ENCODE assay signal across 7 mouse cellular contexts in genomic region chr3:105714091-105714819, GRCm38 (mm10). TPM values are rescaled to one million over a fixed set of nuclear protein-coding genes. Genes with fewer than 3 reads are reported as not detected.
DNase-seq lines count a peak whose midpoint lies in the region; ATAC-seq lines count a peak whose summit lies in the region.

No protein-coding gene starts in this region.

- ATAC-seq in limb, embryonic 15.5 days (ENCODE audit: insufficient number of reproducible peaks, low FRiP score, low TSS enrichment, low read depth), result peak; percentile 71

- no peak overlapping the region for H3K4me3 ChIP-seq in limb, embryonic 15.5 days

- peaks cover 29% of the 10 kb centered on the region for H3K4me1 ChIP-seq in limb, embryonic 15.5 days

- H3K36me3 ChIP-seq in limb, embryonic 15.5 days, result no peaks in the 10 kb centered on the region

- no peaks in the 10 kb centered on the region for H3K27me3 ChIP-seq in limb, embryonic 15.5 days

- H3K9ac ChIP-seq in limb, embryonic 15.5 days, result no peak overlapping the region

- H3K27ac ChIP-seq in limb, embryonic 15.5 days, result peak overlapping the region; percentile 65

- H3K9me3 ChIP-seq in limb, embryonic 15.5 days, result no peaks in the 10 kb centered on the region

- no peak overlapping the region for H3K4me2 ChIP-seq in limb, embryonic 15.5 days

- peak; percentile 21 for DNase-seq in urinary bladder, adult 2 months (ENCODE audit: low spot score)
- no peak for DNase-seq in urinary bladder, postnatal 10 days (ENCODE audit: low spot score)
- peak; percentile 67 for DNase-seq in gastrocnemius, postnatal 14 days
- DNase-seq in right cerebral cortex, adult 2 months (ENCODE audit: low spot score in 2 of 2), result no peak
- DNase-seq in right cerebral cortex, postnatal 4 days, result no peak
- DNase-seq in layer of hippocampus, postnatal 14 days (ENCODE audit: low spot score in 2 of 2), result no peak

- 25% methylated on average over 8 of the region's 8 CpGs for WGBS in limb, embryonic 15.5 days

- intact Hi-C loops in gastrocnemius, postnatal 14 days (cut with DNase I; ENCODE audit: low total_unique reads), result no loop called here

RNA-seq across cellular contexts. Expression of gene Inka2, which starts 9.9 kb away (rescaled TPM):
- 19.8 and 27.1 TPM in 2 replicates for polyA plus RNA-seq in urinary bladder, adult 2 months (2012; rRNA removed)
- 1 to 10 TPM; 5.7 to 8.8 TPM for total RNA-seq in gastrocnemius, postnatal 14 days (2021)
- polyA plus RNA-seq in limb, embryonic 15.5 days (2015; fragmentation: Nextera tagmentation; extraction: Ambion mirVana), result 3.3 and 5.6 TPM in 2 replicates
- 10 to 100 TPM; 50.0 to 50.9 TPM for total RNA-seq in layer of hippocampus, postnatal 14 days (2021)

RNA-seq across cellular contexts. Expression of gene Ddx20, which starts 26.9 kb away (rescaled TPM):
- polyA plus RNA-seq in urinary bladder, adult 2 months (2012; rRNA removed), result 10.4 and 10.8 TPM in 2 replicates
- 1 to 10 TPM; 6.7 to 7.6 TPM for total RNA-seq in gastrocnemius, postnatal 14 days (2021)
- 29.8 and 31.4 TPM in 2 replicates for polyA plus RNA-seq in limb, embryonic 15.5 days (2015; fragmentation: Nextera tagmentation; extraction: Ambion mirVana)
- total RNA-seq in layer of hippocampus, postnatal 14 days (2021), result 10 to 100 TPM in 1 of 2 experiments, 1 to 10 TPM in 1; 9.5 to 12.3 TPM

Comparison
In these comparisons a context has a peak if more than half of its experiments do, and no peak if none do; other contexts are left out.
1. DNase-seq: peak in urinary bladder, adult 2 months (single experiment) and gastrocnemius, postnatal 14 days (single experiment); none in urinary bladder, postnatal 10 days (single experiment), right cerebral cortex, adult 2 months (0 of 2), right cerebral cortex, postnatal 4 days (single experiment) and layer of hippocampus, postnatal 14 days (0 of 2).
2. RNA of gene Inka2, which starts 9.9 kb away (total RNA-seq): 50.0 to 50.9 TPM in layer of hippocampus, postnatal 14 days; 5.7 to 8.8 TPM in gastrocnemius, postnatal 14 days; every median in the first group is over 4 times any median in the second.